Mouse (Mus musculus) large intestine, adult 2 months (tissue): ENCODE data around the gene Adgre5. TPM values are rescaled to one million over a fixed set of nuclear protein-coding genes. Genes with fewer than 3 reads are reported as not detected.

Experiments used
- DNase-seq: peaks from one replicate; pipeline ENCODE4 v3.0.0-alpha.2; 2012; ENCODE audit warnings: low read depth, low spot score
- WGBS: fragments of 180-500 bp; shearing (Covaris S2); methylation state at CpG from one replicate; pipeline ENCODE4 v1.1.7; 2018; 5-methylcytosine and 5-hydroxymethylcytosine counted together
- polyA plus RNA-seq: library from polyadenylated mRNA; depleted of rRNA; stranded (reverse); fragments of >200 nt; gene quantifications from 2 replicates; pipeline ENCODE4 v1.2.3, GENCODE M21; 2012; rRNA removed

Adgre5 gene
- polyA plus RNA-seq, 1 experiment: 55.1 TPM

DNA sequence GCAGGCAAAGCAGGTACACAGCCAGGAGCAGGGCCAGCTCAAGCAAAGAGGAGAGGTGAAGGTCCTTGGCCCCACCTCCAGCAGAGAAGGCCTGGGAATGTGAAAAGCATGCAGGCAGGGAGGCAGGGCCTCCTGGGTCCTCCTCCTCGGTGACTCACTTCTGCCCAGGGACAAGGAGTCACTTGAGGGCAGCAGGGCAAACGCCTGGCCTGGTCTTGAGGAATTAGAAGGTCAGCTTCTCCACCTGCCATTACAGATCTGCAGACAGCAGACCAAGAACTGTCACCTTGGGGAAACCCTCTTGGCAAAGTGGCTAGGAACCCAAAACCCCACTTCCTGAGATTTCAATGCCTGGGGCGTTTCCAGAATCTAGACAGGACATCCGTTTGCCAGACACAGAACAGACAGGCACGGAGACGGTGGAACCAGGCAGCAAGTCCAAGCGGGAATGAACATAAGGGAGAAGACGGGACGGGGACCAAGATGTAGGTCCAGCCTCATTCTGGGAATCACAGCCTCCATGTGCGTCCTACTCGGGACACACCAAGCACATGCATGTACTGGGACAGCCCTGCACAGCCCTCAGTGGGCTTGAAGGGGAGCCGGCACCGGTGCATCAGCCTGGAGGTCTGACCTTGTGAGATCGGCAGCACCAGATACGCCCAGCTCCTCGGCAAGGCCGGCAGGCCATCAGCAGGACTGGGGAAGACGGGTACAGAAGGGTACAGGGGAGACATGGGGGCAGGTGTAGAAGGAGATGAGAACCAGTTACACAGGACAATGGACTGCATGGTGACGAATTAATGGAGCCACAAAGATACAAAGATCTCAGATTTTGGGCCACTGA, 43.5 kb downstream of the Adgre5 start:
- WGBS: 12% methylated on average over 19 of the region's 19 CpGs
- peak; percentile 64 for DNase-seq

DNA sequence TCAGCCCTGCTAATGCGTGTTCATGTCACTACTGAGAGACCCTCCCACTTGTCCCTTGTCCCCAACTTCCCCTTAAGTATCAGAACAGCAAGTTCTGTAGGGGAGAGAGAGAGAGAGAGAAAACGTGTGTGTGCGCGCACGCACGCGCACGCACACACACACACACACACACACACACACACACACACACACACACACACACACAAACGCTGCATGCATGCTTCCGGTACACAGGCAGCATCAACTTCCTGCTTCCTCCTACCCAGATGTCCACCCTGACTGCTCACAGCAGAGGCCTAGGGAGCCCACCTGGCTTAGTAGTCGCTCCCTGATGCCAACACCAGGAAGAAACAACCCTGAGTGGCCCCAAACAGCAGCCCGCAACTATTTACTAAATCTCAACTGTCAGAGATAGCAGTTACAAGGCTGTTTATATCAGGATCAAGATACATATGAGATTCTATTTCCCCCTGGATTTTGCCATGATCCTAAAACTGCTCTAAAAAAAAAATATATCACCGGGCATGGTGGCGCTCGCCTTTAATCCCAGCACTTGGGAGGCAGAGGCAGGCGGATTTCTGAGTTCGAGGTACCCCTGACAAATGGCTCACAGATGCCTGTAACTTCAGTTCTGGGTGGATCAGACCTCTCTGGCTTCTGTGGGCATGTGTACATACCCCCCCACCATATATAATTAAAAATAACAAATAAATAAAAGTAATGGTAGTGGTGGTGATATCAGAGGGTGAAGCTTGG, 45.6 kb downstream of the Adgre5 start:
- WGBS: 44% methylated on average over 17 of the region's 17 CpGs
- no peak for DNase-seq

DNA sequence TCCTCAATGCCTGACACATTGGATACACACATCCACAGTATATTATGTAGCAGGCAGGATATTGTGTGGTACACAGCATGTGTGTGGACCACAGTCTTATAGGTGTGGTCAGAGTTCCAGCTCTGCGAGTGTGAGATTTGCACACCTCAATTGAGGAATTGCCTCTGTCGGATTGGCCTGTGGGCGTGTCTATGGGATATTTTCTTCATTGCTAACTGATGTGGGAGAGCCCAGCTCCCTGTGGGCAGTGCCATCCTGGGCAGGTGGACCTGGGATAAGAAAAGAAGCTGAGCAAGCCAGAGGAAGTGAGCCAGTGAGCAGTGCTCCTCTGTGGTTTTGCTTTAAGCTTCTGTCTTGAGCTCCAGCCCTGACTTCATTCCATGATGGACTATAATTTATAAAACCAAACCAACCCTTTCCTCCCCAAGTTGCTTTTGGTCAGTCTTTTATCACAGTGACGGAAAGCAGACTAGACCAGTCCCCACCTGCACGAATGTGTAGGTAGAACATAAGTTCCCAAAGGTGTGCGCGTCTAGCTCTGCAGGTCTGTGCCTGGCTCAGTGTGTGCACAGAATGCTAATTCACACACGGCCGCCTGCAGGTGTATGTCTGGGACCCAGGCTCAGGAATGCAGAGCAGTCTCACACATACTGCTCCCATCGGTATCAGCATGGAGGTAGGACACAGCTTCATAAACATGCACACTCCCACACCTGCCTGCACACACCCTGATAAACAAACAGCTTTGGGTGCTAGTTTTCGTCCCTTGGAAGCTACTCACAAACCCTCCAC, 46.6 kb downstream of the Adgre5 start:
- no peak for DNase-seq
- WGBS: 32% methylated on average over 11 of the region's 11 CpGs

DNA sequence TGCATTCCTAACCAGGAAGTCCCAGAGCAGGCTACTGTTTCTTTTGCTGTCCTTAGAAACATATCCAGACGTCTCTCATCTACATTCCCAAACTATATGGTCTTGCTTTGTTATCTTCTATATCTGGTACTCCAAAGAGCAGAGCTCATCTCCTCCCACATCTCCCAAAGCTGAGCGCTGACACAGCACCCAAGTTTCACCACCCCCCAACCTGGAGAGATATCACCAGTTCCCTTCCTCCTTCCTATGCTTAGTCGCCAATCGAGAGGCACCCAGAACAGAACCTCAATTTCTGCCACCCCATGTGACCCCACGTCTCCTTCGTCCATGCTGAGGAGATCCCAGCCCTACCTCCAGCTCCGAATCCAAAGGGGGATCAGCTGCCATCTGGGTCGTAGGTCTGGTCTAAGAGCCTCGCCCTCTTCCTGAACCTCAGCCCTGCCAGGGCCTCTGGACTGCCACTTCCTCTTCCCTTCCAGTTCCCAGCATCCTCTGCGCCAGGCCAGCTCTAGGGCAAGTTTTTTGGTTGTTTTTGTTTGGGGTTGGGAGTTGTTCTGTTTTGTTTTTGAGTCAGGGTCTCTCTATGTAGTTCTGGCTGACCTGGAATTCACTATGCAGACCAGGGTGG, 47.4 kb downstream of the Adgre5 start:
- 67% methylated on average over 10 of the region's 10 CpGs for WGBS
- no peak for DNase-seq

DNA sequence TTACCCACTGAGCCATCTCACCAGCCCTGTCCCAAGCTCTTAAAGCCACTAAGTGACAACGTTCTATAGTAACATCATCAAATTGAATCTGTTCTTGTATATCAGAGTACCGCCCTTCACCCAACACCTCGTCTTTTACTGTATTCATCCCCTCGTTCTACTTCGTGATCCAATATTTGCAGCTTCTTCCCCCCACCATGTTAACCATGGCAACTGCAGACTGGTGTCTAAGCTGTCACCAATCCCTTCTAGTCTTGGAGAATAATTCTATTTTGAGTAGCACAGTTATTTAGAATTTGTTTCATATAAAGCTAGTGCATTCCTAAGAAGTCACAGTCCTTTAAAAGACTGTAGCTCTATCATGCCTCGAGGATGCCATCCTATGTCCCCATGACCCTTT, 51.9 kb downstream of the Adgre5 start:
- WGBS: 94% methylated on average over 6 of the region's 6 CpGs
- no peak for DNase-seq

DNA sequence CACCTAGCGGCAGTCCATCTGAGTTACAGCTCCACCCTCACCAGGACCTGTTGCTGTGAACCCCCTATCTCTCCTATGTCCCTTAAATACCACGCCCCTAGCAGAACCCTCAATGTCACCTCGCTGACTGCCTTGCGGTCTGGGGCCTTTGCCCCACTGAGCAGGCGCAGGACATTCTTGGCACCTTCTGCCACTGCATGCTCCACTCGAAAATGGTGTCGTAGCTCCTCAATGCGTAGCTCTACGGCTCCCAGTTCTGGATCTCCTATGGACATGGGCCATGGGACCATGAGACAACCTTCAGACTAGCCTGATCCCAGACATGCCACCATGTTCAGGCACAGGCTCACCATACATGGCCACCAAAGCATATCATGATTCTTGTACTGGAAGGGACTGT, 56.6 kb downstream of the Adgre5 start:
- DNase-seq: no peak
- WGBS: 98% methylated on average over 9 of the region's 9 CpGs

DNA sequence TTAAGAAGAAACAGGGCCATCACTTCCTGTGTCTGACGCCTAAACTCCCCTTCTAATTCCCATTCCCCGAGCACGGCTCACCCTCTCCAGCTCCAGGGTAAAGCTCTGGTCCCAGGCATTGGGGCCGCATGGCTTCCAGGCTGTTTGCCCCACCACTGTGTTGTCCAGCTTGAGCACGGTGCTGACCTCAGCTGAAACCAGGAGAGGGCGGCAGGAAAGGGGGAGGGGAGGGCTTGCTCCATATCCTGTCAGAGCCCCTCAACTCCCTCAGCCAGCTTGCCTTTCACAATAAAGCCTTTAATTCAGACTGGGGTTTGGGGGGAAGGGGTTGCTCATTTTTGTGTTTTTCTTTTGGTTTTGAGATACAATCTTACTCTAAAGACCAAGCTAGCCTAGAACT, 60.0 kb downstream of the Adgre5 start:
- DNase-seq: no peak
- 66% methylated on average over 6 of the region's 6 CpGs for WGBS

DNA sequence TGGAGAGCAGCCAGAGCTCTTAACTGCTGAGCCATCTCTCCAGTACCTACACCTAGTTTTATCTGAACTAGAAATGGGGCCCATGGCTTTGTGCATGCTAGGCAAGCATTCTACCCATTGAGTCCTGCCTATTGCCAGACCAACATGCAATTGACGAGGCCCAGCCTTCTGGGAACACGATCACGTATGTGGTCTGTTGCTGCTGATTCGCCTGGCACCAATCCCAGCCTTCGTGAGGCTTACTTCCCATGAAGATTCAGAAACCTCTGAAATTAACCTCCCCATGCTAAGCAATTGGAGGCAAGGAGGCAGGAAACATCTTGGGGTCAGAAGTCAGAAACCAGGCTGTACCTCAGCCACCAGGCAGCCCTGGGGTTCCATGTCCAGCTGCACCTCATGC, 60.5 kb downstream of the Adgre5 start:
- 78% methylated on average over 5 of the region's 5 CpGs for WGBS
- DNase-seq: no peak

DNA sequence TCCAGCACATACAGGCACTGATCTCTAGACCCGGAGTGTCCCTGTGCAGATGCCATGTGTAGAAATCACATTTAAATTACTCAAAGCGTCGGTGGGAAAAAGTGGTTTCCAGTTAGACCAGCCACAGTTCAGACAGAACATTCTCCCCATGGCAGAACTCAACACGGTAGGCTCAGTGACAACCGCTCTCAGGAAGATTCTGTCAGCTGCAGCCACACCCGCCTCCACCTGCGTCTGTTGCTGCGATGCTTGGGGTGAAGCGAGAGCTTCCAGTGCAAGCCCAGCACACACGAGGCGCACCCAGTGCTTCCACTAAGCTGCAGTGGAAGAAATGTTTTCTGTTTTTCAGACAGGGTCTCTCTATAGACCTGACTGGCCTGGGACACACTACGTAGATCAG, 61.3 kb downstream of the Adgre5 start:
- DNase-seq: no peak
- 91% methylated on average over 12 of the region's 12 CpGs for WGBS

DNA sequence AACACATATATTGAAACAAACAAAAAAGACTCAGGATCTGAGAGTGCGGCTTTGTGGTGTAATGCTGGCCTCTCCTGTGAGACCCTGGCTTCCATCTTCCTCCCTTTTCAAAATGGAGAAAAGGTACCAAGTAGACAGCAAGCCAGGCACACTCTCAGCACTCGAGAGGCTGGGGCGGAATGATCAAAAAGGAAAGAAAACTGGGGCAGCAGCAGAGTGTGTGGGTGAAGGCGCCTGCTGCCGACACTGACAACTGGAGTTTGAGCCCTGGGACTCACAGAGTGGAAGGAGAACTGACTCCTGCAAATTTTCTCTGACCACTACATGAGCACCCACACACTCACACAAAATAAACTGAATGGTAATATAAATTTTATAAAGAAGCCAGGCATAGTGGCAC, 66.6 kb downstream of the Adgre5 start:
- DNase-seq: no peak
- 95% methylated on average over 5 of the region's 5 CpGs for WGBS

Other genes starting within 250 kb of the Adgre5 start
- gene Olfr370, start 205.5 kb downstream of the Adgre5 start, polyA plus RNA-seq: not detected in 2 replicates
- gene Ndufb7, start 174.7 kb downstream of the Adgre5 start, polyA plus RNA-seq: 479 and 502 TPM in 2 replicates
- gene Tecr, start 133.4 kb downstream of the Adgre5 start, polyA plus RNA-seq: 323 and 376 TPM in 2 replicates
- 23.2 and 28.3 TPM in 2 replicates for gene Dnajb1, start 133.1 kb downstream of the Adgre5 start, polyA plus RNA-seq
- gene Gipc1, start 88.6 kb downstream of the Adgre5 start, polyA plus RNA-seq: 42.0 and 46.4 TPM in 2 replicates
- 2.5 and 3.1 TPM in 2 replicates for gene Ptger1, start 74.6 kb downstream of the Adgre5 start, polyA plus RNA-seq
- gene Pkn1, start 42.1 kb downstream of the Adgre5 start, polyA plus RNA-seq: 87.2 and 107 TPM in 2 replicates
- gene Ddx39, start 26.1 kb downstream of the Adgre5 start, polyA plus RNA-seq: 94.5 and 106 TPM in 2 replicates
- 13.4 and 18.8 TPM in 2 replicates for gene Adgrl1, start 158.8 kb upstream of the Adgre5 start, polyA plus RNA-seq
- gene Gm10644, start 213.9 kb upstream of the Adgre5 start, polyA plus RNA-seq: 0.43 and 0.52 TPM in 2 replicates
- 35.0 and 42.7 TPM in 2 replicates for gene Asf1b, start 214.2 kb upstream of the Adgre5 start, polyA plus RNA-seq
- gene Prkaca, start 231.7 kb upstream of the Adgre5 start, polyA plus RNA-seq: 59.9 and 65.0 TPM in 2 replicates